Mouse (Mus musculus) granulocyte monocyte progenitor cell, adult 5-6 weeks (primary cell): Measurements from ENCODE around the gene Map7. TPM values are rescaled to one million over a fixed set of nuclear protein-coding genes. Genes with fewer than 3 reads are reported as not detected.
A peak's percentile ranks its signal among the peaks of the same experiment; 100 is the strongest.

Experiments
- ATAC-seq: replicated peaks from 2 replicates; pipeline ENCODE4 v1.8.0; 2016; ENCODE audit warnings: mild to moderate bottlenecking, moderate TSS enrichment, inconsistent platforms; ENCODE audit not compliant: poor library complexity, severe bottlenecking
- total RNA-seq, 2 experiments: library from RNA; stranded (forward) in 1 of 2; stranded (reverse) in 1 of 2; fragments of 200-712, 200-1000 nt in 1 of 2; fragments of >200 nt in 1 of 2; fragmentation: Nextera tagmentation in 1 of 2; gene quantifications; 2 replicates each; pipeline ENCODE4 v1.2.3; 2014 to 2017

Map7 gene
- 19.0 and 22.6 TPM in 2 replicates for total RNA-seq (2014; fragmentation: Nextera tagmentation)
- total RNA-seq (2017): 18.3 and 22.4 TPM in 2 replicates

GRCm38 (mm10) chr10:20148130-20148772, at the start of gene Map7:
Gene Map7, plus strand, starts transcription at chr10:20148471.
- ATAC-seq: peak; percentile 43

- ATAC-seq: no peak
Observed at GRCm38 (mm10) chr10:20101456-20101855, 46.8 kb upstream of the Map7 start.

DNA sequence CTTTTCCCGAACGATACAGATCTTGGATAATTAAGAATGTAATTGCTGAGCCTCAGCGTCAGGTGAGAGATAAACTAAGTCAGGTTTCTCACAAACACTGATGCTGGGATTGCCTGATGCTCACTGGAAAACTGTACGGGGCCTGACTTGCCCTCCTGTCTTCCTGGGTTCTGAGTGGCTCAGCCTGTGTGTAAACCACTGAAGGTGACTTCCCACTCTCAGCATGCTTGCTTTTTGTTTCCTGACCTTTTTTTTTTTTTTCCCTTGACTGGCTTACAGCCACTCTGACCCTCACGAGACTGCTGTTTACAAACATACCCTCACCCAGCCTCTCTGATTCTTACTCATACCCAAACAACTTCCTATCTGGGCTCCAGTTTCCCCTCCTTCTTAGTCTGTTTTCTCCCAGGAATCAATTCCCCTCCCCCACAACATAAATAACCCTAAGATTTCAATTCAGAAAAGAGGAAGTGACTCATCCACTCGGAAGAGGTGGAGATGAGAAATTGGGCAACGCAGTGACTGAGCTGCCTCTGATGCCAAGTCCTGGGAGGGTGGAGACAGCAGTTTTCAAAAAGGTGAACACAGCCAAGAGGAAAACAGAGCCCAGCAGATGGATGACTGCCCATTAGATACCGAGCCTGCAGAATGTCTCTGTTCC, 43.9 kb upstream of the Map7 start:
- ATAC-seq: peak; percentile 94

DNA sequence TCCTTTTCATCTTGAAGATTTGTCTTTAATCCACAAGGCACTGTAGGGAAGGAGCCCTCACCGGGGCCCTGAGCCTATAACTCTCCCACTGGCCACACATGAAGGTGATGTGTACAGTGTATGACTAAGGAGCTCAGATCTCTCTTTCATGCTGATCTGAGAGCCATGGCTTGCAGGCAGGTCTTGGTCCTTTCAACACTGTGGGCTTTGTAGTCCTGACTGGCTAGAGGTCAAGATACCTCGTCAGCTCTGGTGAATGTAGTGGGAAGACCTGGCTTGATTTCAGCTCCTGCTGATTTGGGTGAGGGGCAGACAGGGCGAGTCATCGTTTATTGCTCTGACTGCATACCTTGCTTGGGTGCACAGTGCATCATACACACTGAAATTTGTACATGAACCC, 42.7 kb upstream of the Map7 start:
- no peak; the same call in 1 of the 2 replicates for ATAC-seq

DNA sequence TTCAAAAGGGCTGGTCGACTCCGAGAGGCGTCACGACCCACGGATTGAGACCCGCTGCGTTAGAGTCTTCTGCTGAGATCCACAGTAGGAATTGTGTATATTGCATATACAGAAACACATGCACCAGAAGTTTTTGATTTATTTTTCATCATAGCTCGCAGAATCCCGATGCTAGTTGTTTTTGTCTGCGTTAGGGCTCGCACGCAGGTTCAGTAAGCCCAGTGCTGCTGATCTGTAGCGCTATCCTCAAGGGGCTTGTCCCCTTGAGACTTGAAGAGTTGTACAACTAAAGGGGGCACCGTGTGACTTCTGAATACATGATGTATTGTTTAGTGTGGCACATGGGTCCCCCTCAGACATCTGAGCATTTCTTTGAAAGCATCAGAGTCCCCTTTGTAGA, 41.2 kb upstream of the Map7 start:
- no peak for ATAC-seq

- no peak for ATAC-seq
Observed at GRCm38 (mm10) chr10:20111508-20111907, 36.8 kb upstream of the Map7 start.

- no peak for ATAC-seq
Observed at GRCm38 (mm10) chr10:20112026-20112973, 36.0 kb upstream of the Map7 start.

DNA sequence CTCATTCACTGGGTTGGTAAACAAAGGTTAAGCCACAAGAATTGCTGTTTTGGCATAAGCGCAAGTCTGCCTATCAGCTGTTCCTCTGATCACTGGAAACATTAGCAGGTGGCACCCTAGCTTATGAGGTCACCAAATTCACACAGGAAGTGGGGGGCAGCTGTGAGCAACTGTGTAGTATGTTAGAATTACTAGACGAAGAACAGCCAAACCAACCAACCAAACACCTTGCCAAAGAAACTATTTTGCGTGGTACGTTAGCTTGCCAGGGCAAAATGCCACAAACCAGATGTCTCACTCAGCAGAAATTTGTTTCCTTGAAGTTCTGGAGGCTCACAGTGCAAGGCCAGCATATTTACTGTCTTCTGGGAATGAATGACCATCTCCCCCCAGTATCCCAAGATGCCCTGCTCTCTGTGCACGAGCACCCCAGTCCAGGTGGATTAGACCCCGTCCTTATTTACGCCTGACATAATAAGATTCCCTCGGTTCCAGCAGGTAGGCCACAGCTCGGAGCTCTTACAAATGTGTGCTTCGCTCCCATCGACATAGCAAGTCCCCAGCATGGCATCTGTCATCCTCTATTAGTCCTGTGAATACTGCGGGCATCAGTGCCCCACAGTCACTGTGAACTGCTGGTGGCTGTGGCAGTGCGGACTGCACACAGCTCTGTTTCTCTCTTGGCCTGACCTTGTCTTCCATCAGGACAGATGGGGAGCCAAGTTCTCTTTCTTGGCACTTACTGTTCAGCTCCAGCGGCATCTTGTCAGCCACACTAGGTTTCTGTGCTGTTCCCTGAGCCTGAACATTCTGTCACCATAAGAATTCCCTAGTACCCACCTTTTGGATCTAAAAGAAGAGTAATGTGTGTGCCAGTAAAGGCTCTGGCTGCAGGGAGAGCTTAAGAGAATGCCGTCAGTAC, 28.5 kb upstream of the Map7 start:
- ATAC-seq: no peak

GRCm38 (mm10) chr10:20121981-20122380, 26.3 kb upstream of the Map7 start:
- no peak for ATAC-seq

GRCm38 (mm10) chr10:20123401-20123800, 24.9 kb upstream of the Map7 start:
- ATAC-seq: peak; percentile 90

DNA sequence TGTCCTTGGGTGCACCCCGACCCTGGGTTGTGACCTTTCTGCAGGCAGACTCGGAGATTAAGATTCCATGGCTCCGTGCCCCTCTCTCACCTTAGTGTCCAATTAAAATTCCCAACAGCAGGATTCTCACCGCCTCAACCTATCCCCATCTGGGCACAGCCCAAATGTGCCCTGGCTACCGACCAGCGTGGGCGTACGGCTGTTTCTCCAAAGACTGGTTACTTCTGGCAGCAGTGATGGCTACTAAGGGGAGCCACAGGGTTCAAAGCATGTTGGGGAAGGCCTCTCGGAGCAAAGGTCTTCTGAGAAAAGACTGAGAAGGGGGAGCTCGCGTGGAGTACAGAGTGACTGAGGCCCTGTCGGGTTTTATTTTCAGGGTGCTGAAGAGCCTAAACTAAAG, 23.7 kb upstream of the Map7 start:
- ATAC-seq: no peak

DNA sequence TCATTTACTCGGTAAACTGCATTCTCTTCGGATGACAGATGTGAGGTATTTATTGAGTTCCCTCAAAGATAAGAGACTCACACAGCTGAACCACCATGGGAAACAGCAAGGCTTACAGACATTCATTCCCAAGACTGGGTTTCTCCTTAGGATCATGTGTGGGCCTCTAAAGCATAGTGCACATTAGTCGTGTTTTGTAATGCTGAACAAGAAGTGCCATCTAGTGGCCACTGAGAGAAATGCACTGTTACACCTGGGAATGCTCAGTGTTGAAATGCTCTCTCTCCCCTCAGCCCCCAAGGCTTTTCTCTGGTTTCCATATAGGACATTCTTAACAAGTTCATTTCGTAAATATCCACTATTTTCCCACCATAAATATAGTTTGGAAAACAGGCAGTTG, 23.0 kb upstream of the Map7 start:
- ATAC-seq: peak; percentile 55

GRCm38 (mm10) chr10:20132933-20133652, 15.2 kb upstream of the Map7 start:
- ATAC-seq: peak; percentile 28; the same call in 1 of the 2 replicates

- peak; percentile 74 for ATAC-seq
Observed at GRCm38 (mm10) chr10:20135350-20136058, 12.8 kb upstream of the Map7 start.

DNA sequence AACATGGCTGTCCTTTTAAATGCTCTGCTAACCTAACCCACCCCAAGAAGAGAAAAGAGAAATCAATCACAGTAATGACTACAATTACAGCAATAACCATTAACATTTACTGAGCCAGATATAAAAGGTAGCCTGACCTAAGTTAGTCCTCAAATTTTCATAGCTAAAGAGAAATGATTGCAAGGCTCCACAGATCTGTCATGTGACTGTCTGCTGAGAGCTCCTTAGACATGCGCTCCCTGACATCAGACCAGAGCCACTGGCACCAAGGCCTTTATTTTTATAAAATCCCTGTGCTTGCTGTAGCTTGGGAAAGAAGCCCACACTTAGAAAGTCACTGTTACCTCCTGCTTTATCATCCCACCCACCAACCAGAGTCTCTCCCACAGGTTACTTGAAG, 11.8 kb upstream of the Map7 start:
- no peak for ATAC-seq

DNA sequence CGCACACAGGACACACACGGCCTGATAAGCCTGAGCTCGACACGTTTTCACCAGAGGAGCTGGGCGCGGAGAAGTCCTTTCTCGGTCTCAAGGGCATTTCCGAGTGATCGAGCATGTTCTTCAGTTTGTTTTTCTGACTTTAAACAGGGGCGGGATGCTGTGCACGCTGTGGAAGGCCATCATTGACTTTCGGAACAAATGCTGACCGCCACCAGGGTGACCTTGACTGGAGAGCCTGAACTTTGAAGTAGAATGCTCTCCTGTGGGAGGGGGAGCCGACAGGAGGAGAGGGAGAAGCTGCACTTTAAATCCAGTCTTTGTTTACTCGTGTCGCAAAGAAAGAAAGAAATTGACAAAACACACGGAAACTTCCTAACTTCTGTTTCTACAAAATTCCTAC, 6.9 kb upstream of the Map7 start:
- ATAC-seq: no peak

DNA sequence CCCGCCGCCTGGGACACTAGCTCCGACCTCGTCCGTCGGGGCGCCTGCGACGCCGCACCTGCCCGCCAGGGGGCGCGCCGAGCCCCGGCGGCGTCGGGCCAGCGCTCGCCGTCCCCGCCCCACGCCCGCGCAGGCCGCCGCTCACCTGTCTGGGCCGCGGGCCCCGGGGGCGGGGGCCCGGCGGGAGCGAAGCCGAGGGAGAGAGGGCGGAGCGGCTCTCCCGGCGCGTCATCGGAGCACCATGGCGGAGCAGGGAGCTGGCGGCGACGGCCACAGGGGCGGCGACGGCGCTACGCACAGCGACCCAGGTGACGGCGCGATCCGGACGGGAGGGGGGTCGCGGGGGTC, 476 bp downstream of the Map7 start:
- ATAC-seq: peak; percentile 56

DNA sequence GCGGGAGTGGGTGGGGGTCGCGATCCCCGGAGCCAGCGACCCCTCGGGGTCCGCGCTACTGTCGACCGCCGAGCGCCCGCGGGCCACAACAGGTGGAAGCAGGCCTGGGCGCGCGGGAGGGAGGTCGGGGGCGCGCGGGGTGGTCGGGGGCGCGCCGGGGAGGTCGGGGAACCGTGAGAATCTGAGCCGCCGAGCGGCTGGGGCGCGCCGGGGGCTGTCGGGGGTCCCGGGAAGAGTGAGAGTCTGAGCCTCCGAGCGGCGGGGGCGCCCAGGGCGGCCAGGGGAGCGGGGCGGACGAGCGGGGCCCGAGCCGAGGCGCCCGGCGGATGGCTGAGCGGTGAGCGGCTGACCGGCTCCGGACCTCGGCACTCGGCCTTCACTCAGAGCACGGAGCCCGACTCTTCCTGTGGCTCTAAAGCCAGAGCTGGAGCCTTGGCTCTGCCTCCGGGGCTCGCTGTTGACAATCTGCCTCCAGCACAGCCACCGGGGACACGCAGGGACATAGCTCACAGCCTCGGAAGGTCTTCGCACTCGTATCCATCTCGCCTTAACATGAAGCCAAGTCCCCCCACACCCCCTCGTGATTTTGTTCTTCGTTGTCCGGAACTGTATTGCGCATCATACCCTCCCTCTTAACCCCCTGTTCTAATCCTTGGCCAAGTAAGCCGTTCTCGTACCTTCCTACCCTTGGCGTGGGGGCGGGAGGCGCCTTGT, 1.0 kb downstream of the Map7 start:
- peak; percentile 25 for ATAC-seq
